Mouse (Mus musculus) hindbrain, embryonic 16.5 days (tissue): ENCODE results near the gene Gmds. TPM values are rescaled to one million over a fixed set of nuclear protein-coding genes. Genes with fewer than 3 reads are reported as not detected.

ENCODE experiments used
- ATAC-seq: fragments of 200-750 bp; cut with Nextera tagmentation; 2 replicates; pipeline ENCODE4 v1.8.0; 2017; ENCODE audit warnings: moderate TSS enrichment, moderate library complexity
- H3K27ac ChIP-seq: fragments of 300-500 bp; sonication (generic); 2 replicates; pipeline ENCODE4 v1.5.1; 2014; ENCODE audit warnings: low read depth, mild to moderate bottlenecking, control low read depth, low read length, moderate library complexity
- H3K27me3 ChIP-seq: fragments of 300-500 bp; sonication (generic); replicated peaks from 2 replicates; pipeline ENCODE4 v1.6.1; 2014; ENCODE audit warnings: low read length; ENCODE audit not compliant: control insufficient read depth, insufficient read depth
- H3K36me3 ChIP-seq: fragments of 300-500 bp; sonication (generic); 2 replicates; pipeline ENCODE4 v1.6.1; 2014; ENCODE audit warnings: mild to moderate bottlenecking, low read length, moderate library complexity, mixed read lengths; ENCODE audit not compliant: control insufficient read depth, insufficient read depth
- H3K4me1 ChIP-seq: fragments of 300-500 bp; sonication (generic); 2 replicates; pipeline ENCODE4 v1.6.1; 2014; ENCODE audit warnings: low read depth, low read length; ENCODE audit not compliant: control insufficient read depth, insufficient read depth
- H3K4me2 ChIP-seq: fragments of 300-500 bp; sonication (generic); 2 replicates; pipeline ENCODE4 v1.6.1; 2014; ENCODE audit warnings: mild to moderate bottlenecking, low read length, control low read depth, moderate library complexity
- H3K4me3 ChIP-seq: fragments of 300-500 bp; sonication (generic); 2 replicates; pipeline ENCODE4 v1.5.1; 2014; ENCODE audit warnings: mild to moderate bottlenecking, low read length, control low read depth, moderate library complexity
- H3K9ac ChIP-seq: fragments of 300-500 bp; sonication (generic); 2 replicates; pipeline ENCODE4 v1.6.1; 2014; ENCODE audit warnings: low read depth, mild to moderate bottlenecking, control low read depth, low read length, moderate library complexity
- H3K9me3 ChIP-seq: fragments of 300-500 bp; sonication (generic); 2 replicates; pipeline ENCODE4 v1.6.1; 2014; ENCODE audit warnings: mild to moderate bottlenecking, low read length, moderate library complexity; ENCODE audit not compliant: control insufficient read depth
- WGBS: fragments of 180-500 bp; shearing (Covaris S2); extraction: QIAGEN DNeasy Blood & Tissue Kit; methylation state at CpG from one replicate; pipeline ENCODE4 v1.1.7; 2014; 5-methylcytosine and 5-hydroxymethylcytosine counted together
- polyA plus RNA-seq: library from polyadenylated mRNA; unstranded; fragments of >200 nt; fragmentation: Nextera tagmentation; extraction: Ambion mirVana; gene quantifications from 2 replicates; pipeline ENCODE4 v1.2.1, GENCODE M21; 2015

Gmds gene
- polyA plus RNA-seq, 1 experiment from 2014 or later: 38.2 TPM

DNA sequence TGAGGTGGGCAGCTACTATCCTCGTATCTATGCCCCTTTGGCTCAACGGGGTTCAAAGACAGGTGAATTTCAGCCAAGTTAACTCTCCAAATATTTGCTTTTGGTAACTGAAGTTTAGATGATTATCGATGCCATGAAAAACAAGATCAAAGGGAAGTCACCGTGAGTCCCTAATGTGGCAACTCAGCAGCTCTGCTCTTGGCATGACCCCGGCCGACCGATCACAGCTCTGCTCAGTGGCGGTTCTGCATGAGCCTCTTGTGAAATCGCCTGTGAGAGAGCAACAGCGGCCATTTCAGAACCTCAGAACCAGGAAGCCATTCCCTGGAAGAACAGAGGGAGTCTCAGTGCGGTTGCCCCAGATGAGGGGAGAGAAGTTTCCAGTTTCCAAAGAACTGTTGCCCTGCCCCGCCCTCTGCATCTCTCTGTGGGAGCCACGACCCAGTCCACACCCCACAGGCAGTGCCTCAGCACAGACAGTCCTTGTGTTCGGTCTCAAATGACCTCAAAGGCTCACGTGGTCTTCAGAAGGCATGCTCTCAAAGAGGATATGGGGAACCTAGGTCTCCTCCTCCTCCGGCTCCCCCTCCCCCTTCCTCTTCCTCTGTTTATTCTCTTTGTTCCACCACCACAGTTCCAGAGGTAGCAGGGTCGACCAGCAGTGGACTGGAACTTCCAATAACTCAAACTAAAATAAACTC lies 559.1 kb downstream of the Gmds start:
- no peak overlapping the region for H3K4me3 ChIP-seq
- WGBS: 75% methylated on average over 17 of the region's 17 CpGs
- no peak overlapping the region for H3K9ac ChIP-seq
- no peak overlapping the region for H3K4me2 ChIP-seq
- no peaks in the 10 kb centered on the region for H3K9me3 ChIP-seq
- no peaks in the 10 kb centered on the region for H3K4me1 ChIP-seq
- H3K36me3 ChIP-seq: no peaks in the 10 kb centered on the region
- no peak overlapping the region for H3K27ac ChIP-seq
- H3K27me3 ChIP-seq: no peaks in the 10 kb centered on the region
- no peak for ATAC-seq

DNA sequence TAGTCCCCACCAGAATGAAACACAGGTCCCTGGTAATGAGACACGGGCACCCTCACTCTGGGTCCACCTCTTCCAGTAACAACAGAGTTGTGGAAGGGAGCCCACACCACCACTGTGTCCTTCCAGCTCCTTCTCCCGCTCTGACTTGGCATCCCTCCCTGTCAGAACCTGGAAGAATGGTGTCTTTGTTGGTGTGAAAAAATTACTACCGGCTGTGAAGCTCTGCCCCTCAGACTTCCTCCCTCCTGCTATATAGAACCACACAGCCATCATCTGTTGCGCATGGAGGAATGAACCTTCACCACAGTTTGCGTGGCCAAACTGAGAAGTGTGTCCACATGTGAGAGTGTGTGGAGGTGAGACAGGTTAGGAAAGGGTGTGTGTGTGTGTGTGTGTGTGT lies 562.8 kb downstream of the Gmds start:
- no peak overlapping the region for H3K9ac ChIP-seq
- ATAC-seq: no peak
- H3K4me3 ChIP-seq: no peak overlapping the region
- 68% methylated on average over 5 of the region's 5 CpGs for WGBS
- no peaks in the 10 kb centered on the region for H3K27me3 ChIP-seq
- no peak overlapping the region for H3K4me2 ChIP-seq
- H3K4me1 ChIP-seq: no peaks in the 10 kb centered on the region
- no peaks in the 10 kb centered on the region for H3K36me3 ChIP-seq
- H3K27ac ChIP-seq: no peak overlapping the region
- H3K9me3 ChIP-seq: no peaks in the 10 kb centered on the region

DNA sequence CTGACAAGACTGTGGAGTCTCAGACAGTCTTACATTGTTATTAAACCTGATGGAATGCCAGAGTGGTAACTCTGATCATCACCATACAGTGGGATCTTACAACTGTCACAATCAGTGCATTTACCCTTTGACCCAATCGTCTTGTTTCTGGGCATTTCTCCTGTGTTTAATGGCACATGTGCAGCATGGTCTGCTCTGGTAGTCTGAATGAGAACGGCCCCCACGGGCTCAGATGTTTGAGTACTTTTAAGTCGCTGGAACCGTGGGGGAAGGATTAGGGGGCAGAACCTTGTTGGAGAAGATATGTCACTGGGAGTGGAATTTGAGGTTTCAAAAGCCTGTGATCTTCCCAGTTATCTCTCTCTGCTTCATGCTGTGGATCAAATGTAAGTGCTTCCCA lies 565.7 kb downstream of the Gmds start:
- WGBS: 80% methylated on average over 5 of the region's 5 CpGs
- H3K4me1 ChIP-seq: no peaks in the 10 kb centered on the region
- H3K36me3 ChIP-seq: no peaks in the 10 kb centered on the region
- no peaks in the 10 kb centered on the region for H3K27me3 ChIP-seq
- no peak for ATAC-seq
- no peak overlapping the region for H3K9ac ChIP-seq
- H3K27ac ChIP-seq: no peak overlapping the region
- H3K9me3 ChIP-seq: no peaks in the 10 kb centered on the region
- H3K4me2 ChIP-seq: no peak overlapping the region
- H3K4me3 ChIP-seq: no peak overlapping the region
